Mouse (Mus musculus): ENCODE results near the gene Desi1. TPM values are rescaled to one million over a fixed set of nuclear protein-coding genes. Genes with fewer than 3 reads are reported as not detected.
"Not testable (repeated sequence)": the region's sequence is repeated elsewhere in the genome, so short reads cannot be mapped to it uniquely, and the experiment has no call there.

Desi1 gene
- polyA plus RNA-seq, 1 experiment from 2014 or later, result 51.0 TPM

- no peak overlapping the region for H3K4me3 ChIP-seq (replicated peaks; ENCODE audit: low read depth, low read length)
- H3K27me3 ChIP-seq (ENCODE audit: control insufficient read depth, insufficient read depth, low read length), result no peaks in the 10 kb centered on the region
- no peak overlapping the region for H3K27ac ChIP-seq (replicated peaks; ENCODE audit: low read depth, low read length)
- H3K9ac ChIP-seq (replicated peaks; ENCODE audit: low read length), result no peak overlapping the region
- H3K4me1 ChIP-seq (ENCODE audit: control insufficient read depth, insufficient read depth, low read length), result 0 out of 2 replicates have a peak, but pooled peaks cover 10% of the 10 kb centered on the region
- 61% methylated on average over 1 of the region's 1 CpGs for WGBS
- H3K9me3 ChIP-seq (ENCODE audit: control insufficient read depth, low read length), result no peaks in the 10 kb centered on the region
- no peak overlapping the region for H3K4me2 ChIP-seq (ENCODE audit: low read length)
- no peaks in the 10 kb centered on the region for H3K36me3 ChIP-seq (ENCODE audit: control insufficient read depth, insufficient read depth, low read length)
- no peak for ATAC-seq (ENCODE audit: low FRiP score, low TSS enrichment)
- no peak for DNase-seq
Observed at GRCm38 (mm10) chr15:81982173-81982572, 51.5 kb downstream of the Desi1 start.

DNA sequence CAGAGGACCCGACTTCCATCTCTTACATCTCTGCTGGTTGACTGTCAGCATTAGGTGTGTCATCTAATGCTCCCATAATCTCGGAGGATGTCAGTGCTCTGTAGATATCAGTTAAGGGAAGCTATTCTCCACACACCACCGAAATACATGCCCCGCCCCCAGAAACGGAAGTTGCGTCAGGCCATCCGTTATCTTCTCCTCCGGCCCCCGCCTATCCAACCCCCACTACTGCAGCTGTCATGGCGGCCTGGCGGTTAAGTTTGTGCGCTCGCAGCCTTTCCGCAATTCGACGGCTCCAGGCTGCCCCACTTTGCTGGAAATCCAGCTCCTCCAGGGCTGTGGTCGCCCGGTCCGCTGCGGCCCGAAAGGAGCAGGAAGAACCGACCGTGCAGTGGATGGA lies 53.3 kb downstream of the Desi1 start, which contains the start of gene 1700029P11Rik:
Gene 1700029P11Rik, plus strand, starts transcription at position 220 of the 400 bp plus-strand sequence.
- H3K9me3 ChIP-seq (ENCODE audit: control insufficient read depth, low read length), result no peaks in the 10 kb centered on the region
- 95% methylated on average over 23 of the region's 23 CpGs for WGBS
- no peaks in the 10 kb centered on the region for H3K27me3 ChIP-seq (ENCODE audit: control insufficient read depth, insufficient read depth, low read length)
- DNase-seq, result no peak
- H3K4me3 ChIP-seq (replicated peaks; ENCODE audit: low read depth, low read length), result no peak within 1 kb of the TSS
- H3K27ac ChIP-seq (replicated peaks; ENCODE audit: low read depth, low read length), result no peak within 1 kb of the TSS
- no peak within 1 kb of the TSS for H3K9ac ChIP-seq (replicated peaks; ENCODE audit: low read length)
- H3K36me3 ChIP-seq (ENCODE audit: control insufficient read depth, insufficient read depth, low read length), result no peaks in the 10 kb centered on the region
- no peak within 1 kb of the TSS for H3K4me2 ChIP-seq (ENCODE audit: low read length)
- 0 out of 2 replicates have a peak, but pooled peaks cover 5% of the 10 kb centered on the region for H3K4me1 ChIP-seq (ENCODE audit: control insufficient read depth, insufficient read depth, low read length)
- no peak for ATAC-seq (ENCODE audit: low FRiP score, low TSS enrichment)

DNA sequence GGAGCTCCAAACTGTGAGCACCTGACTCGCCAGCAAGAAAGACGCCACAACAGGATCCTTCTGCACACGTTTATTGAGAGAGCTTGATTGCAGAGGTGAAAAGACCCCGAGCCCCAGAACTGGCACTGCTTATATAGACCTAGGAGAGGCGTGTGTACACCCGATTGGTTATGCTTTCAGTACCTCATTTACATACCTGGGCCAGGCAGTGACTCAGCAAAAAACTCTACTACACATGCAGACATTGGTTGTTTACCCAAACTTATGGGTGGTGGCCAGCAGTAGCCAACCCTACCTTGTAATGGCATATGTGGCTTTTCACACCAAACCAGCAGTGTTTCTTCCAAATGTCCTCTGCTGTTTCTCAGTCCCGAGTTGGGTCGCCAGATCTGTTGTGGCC lies 58.5 kb downstream of the Desi1 start:
- not testable (repeated sequence) for H3K9ac ChIP-seq (replicated peaks; ENCODE audit: low read length); H3K4me1 ChIP-seq (ENCODE audit: control insufficient read depth, insufficient read depth, low read length); H3K27ac ChIP-seq (replicated peaks; ENCODE audit: low read depth, low read length); ATAC-seq (ENCODE audit: low FRiP score, low TSS enrichment); H3K4me2 ChIP-seq (ENCODE audit: low read length); H3K27me3 ChIP-seq (ENCODE audit: control insufficient read depth, insufficient read depth, low read length); DNase-seq; H3K4me3 ChIP-seq (replicated peaks; ENCODE audit: low read depth, low read length); H3K36me3 ChIP-seq (ENCODE audit: control insufficient read depth, insufficient read depth, low read length); H3K9me3 ChIP-seq (ENCODE audit: control insufficient read depth, low read length)
- 95% methylated on average over 8 of the region's 8 CpGs for WGBS

GRCm38 (mm10) chr15:81970498-81970897 lies 63.2 kb downstream of the Desi1 start:
- not testable (repeated sequence) for H3K27ac ChIP-seq (replicated peaks; ENCODE audit: low read depth, low read length); H3K36me3 ChIP-seq (ENCODE audit: control insufficient read depth, insufficient read depth, low read length); ATAC-seq (ENCODE audit: low FRiP score, low TSS enrichment); H3K9me3 ChIP-seq (ENCODE audit: control insufficient read depth, low read length); H3K9ac ChIP-seq (replicated peaks; ENCODE audit: low read length); H3K4me3 ChIP-seq (replicated peaks; ENCODE audit: low read depth, low read length); H3K27me3 ChIP-seq (ENCODE audit: control insufficient read depth, insufficient read depth, low read length); H3K4me2 ChIP-seq (ENCODE audit: low read length); DNase-seq; H3K4me1 ChIP-seq (ENCODE audit: control insufficient read depth, insufficient read depth, low read length)
- WGBS, result 82% methylated on average over 4 of the region's 4 CpGs

DNA sequence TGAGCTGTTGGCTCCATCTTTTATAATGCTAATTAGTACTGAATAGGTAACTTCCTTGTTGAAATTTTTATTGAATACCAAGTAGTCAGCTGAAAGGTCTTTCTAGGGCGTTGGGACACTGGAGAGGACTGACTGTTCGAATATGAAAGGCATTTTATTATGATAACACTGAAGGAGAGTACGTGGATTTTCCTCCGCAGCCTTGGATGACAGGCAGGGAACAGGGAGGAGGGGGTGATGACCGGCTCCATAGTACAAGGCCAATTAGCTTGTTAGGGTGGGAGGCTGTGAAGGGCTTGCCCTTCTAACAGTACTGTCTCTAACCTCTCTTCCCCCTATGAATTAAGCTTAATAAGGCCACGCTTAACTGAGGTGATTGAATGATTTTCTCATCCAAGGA lies 64.0 kb downstream of the Desi1 start:
- not testable (repeated sequence) for ATAC-seq (ENCODE audit: low FRiP score, low TSS enrichment); H3K36me3 ChIP-seq (ENCODE audit: control insufficient read depth, insufficient read depth, low read length); H3K27me3 ChIP-seq (ENCODE audit: control insufficient read depth, insufficient read depth, low read length); H3K4me3 ChIP-seq (replicated peaks; ENCODE audit: low read depth, low read length); DNase-seq; H3K9me3 ChIP-seq (ENCODE audit: control insufficient read depth, low read length); H3K27ac ChIP-seq (replicated peaks; ENCODE audit: low read depth, low read length); H3K4me2 ChIP-seq (ENCODE audit: low read length); H3K4me1 ChIP-seq (ENCODE audit: control insufficient read depth, insufficient read depth, low read length); H3K9ac ChIP-seq (replicated peaks; ENCODE audit: low read length)
- 72% methylated on average over 6 of the region's 6 CpGs for WGBS

DNA sequence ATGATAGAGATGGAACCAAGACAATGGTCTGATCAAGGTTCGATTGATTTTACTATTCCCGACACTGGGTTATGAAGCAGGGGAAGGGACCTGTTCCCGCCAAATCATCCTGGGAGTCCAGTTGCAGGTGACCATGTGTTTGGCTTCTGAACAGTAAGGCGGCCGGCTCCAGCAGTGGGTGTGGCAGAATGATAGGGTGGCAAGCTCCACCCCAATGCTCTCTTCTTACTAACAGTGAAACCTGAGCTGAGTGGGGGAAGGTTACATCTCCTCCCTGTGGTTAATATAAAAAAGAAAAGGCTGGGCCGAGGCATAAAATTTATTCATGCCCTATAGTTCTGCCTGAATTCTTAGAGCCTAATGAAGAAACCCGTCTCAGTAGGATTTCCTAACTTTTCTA lies 64.5 kb downstream of the Desi1 start:
- Histone ChIP-seq H3K4me1 (ENCODE audit: control insufficient read depth, insufficient read depth, low read length) (no peaks in the 10 kb centered on the region), H3K9ac (replicated peaks; ENCODE audit: low read length) (no peak overlapping the region), H3K36me3 (ENCODE audit: control insufficient read depth, insufficient read depth, low read length) (no peaks in the 10 kb centered on the region), H3K4me3 (replicated peaks; ENCODE audit: low read depth, low read length) (no peak overlapping the region), H3K27ac (replicated peaks; ENCODE audit: low read depth, low read length) (no peak overlapping the region), H3K9me3 (ENCODE audit: control insufficient read depth, low read length) (no peaks in the 10 kb centered on the region), H3K4me2 (ENCODE audit: low read length) (no peak overlapping the region), H3K27me3 (ENCODE audit: control insufficient read depth, insufficient read depth, low read length) (no peaks in the 10 kb centered on the region)
- DNase-seq, result no peak
- no peak for ATAC-seq (ENCODE audit: low FRiP score, low TSS enrichment)
- WGBS, result 77% methylated on average over 7 of the region's 7 CpGs

- ATAC-seq (ENCODE audit: low FRiP score, low TSS enrichment), result no peak
- 76% methylated on average over 2 of the region's 2 CpGs for WGBS
Observed at GRCm38 (mm10) chr15:81968447-81968846, 65.2 kb downstream of the Desi1 start.

DNA sequence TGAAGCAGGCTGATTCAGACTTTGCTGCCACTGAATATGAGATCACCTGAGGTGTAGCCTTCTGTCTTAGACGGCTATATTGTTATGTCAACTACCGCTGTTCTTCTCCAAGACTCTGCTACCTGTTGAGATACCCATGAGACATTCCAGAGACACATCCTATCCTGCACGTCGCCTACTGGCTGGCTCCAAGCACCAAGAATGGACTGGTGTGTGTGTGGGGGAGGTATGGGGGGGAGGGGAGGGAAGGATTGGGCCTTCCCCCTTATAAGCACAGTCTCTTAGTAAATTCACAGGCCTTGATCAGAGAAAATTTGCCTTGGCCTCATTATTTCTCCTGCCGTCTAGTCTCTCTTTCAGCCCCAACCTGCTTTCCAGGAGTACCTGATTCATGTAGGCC lies 65.8 kb downstream of the Desi1 start:
- H3K9ac ChIP-seq (replicated peaks; ENCODE audit: low read length), result no peak overlapping the region
- no peak overlapping the region for H3K4me3 ChIP-seq (replicated peaks; ENCODE audit: low read depth, low read length)
- H3K27ac ChIP-seq (replicated peaks; ENCODE audit: low read depth, low read length), result no peak overlapping the region
- no peaks in the 10 kb centered on the region for H3K36me3 ChIP-seq (ENCODE audit: control insufficient read depth, insufficient read depth, low read length)
- no peak overlapping the region for H3K4me2 ChIP-seq (ENCODE audit: low read length)
- no peaks in the 10 kb centered on the region for H3K4me1 ChIP-seq (ENCODE audit: control insufficient read depth, insufficient read depth, low read length)
- WGBS, result 92% methylated on average over 5 of the region's 5 CpGs
- DNase-seq (no peak), ATAC-seq (ENCODE audit: low FRiP score, low TSS enrichment) (no peak)
- no peaks in the 10 kb centered on the region for H3K9me3 ChIP-seq (ENCODE audit: control insufficient read depth, low read length)
- H3K27me3 ChIP-seq (ENCODE audit: control insufficient read depth, insufficient read depth, low read length), result no peaks in the 10 kb centered on the region

More at GRCm38 (mm10) chr15:81968447-81968846, 65.2 kb downstream of the Desi1 start:
- Histone ChIP-seq H3K27me3 (ENCODE audit: control insufficient read depth, insufficient read depth, low read length) (no peaks in the 10 kb centered on the region), H3K9ac (replicated peaks; ENCODE audit: low read length) (no peak overlapping the region), H3K9me3 (ENCODE audit: control insufficient read depth, low read length) (no peaks in the 10 kb centered on the region), H3K27ac (replicated peaks; ENCODE audit: low read depth, low read length) (no peak overlapping the region), H3K4me3 (replicated peaks; ENCODE audit: low read depth, low read length) (no peak overlapping the region), H3K4me2 (ENCODE audit: low read length) (no peak overlapping the region), H3K4me1 (ENCODE audit: control insufficient read depth, insufficient read depth, low read length) (no peaks in the 10 kb centered on the region), H3K36me3 (ENCODE audit: control insufficient read depth, insufficient read depth, low read length) (no peaks in the 10 kb centered on the region)
- no peak for DNase-seq

- Histone ChIP-seq H3K4me3 (replicated peaks; ENCODE audit: low read depth, low read length) (no peak overlapping the region), H3K4me1 (ENCODE audit: control insufficient read depth, insufficient read depth, low read length) (no peaks in the 10 kb centered on the region), H3K36me3 (ENCODE audit: control insufficient read depth, insufficient read depth, low read length) (no peaks in the 10 kb centered on the region), H3K4me2 (ENCODE audit: low read length) (no peak overlapping the region), H3K9ac (replicated peaks; ENCODE audit: low read length) (no peak overlapping the region), H3K27me3 (ENCODE audit: control insufficient read depth, insufficient read depth, low read length) (no peaks in the 10 kb centered on the region), H3K27ac (replicated peaks; ENCODE audit: low read depth, low read length) (no peak overlapping the region), H3K9me3 (ENCODE audit: control insufficient read depth, low read length) (no peaks in the 10 kb centered on the region)
- WGBS, result 84% methylated on average over 13 of the region's 14 CpGs
- DNase-seq, result no peak
- ATAC-seq (ENCODE audit: low FRiP score, low TSS enrichment), result no peak
Observed at GRCm38 (mm10) chr15:81966062-81966829, 67.4 kb downstream of the Desi1 start.

Data from midbrain, embryonic 14.5 days (tissue).